ENCODE assay signal across 17 mouse cellular contexts in the genomic region with DNA sequence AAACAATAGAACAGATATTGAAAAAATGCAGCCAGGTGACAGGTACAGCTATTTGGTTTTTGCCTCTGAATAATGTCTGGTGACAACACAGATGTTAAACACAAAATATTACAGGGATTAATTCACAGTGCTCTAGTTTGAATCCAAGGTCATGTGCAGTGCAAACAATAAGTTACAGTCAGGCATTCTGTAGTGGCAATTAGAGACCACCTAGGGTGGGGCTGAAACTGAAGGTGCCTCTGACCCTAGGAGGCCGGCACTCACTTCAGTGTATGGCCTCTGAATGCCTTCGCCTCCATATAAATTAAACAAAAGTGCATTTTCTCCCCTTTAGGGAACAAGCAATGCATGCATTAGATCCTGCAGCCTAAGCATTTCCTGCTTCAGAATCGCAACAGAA.
"Had no signal": no experiment of that assay in that cellular context is flagged by ENCODE, and none has a peak within 500 bp of the region (broad histone marks: within the 10 kb centered on the region; RNA-seq: fewer than 3 reads in every experiment).

No protein-coding gene starts in this region.

- ATAC-seq: midbrain, embryonic 16.5 days had no signal

- H3K27me3 ChIP-seq: midbrain, embryonic 12.5 days had no signal

- H3K4me1 ChIP-seq: midbrain, embryonic 10.5 days; midbrain, embryonic 12.5 days had no signal

- DNase-seq: lung, adult 18-20 months; lung, embryonic 14.5 days; lung, postnatal 10 days; lung, postnatal 4 days; midbrain, embryonic 14.5 days; right cerebral cortex, adult 18-20 months; right cerebral cortex, postnatal 25 days; right cerebral cortex, postnatal 4 days; spleen, adult 18-20 months; thymus, adult 18-20 months; thymus, postnatal 14 days; thymus, postnatal 36 days had no signal

- H3K27ac ChIP-seq: liver, embryonic 14.5 days; midbrain, embryonic 10.5 days; midbrain, embryonic 12.5 days had no signal

- H3K4me2 ChIP-seq: lung, embryonic 14.5 days; midbrain, embryonic 12.5 days had no signal

- H3K4me3 ChIP-seq: midbrain, embryonic 10.5 days; midbrain, embryonic 12.5 days; myocyte had no signal

- H3K36me3 ChIP-seq: midbrain, embryonic 10.5 days; midbrain, embryonic 12.5 days had no signal

- H3K9ac ChIP-seq: liver, embryonic 14.5 days; lung, embryonic 14.5 days; midbrain, embryonic 12.5 days had no signal

- H3K9me3 ChIP-seq: midbrain, embryonic 10.5 days; midbrain, embryonic 12.5 days had no signal
